Mouse (Mus musculus) CH12.LX (cell line): ENCODE results near the gene Ldha. TPM values are rescaled to one million over a fixed set of nuclear protein-coding genes. Genes with fewer than 3 reads are reported as not detected.

ENCODE experiments used
- DNase-seq: peaks from one replicate; pipeline ENCODE4 v3.0.0-alpha.2; 2013; ENCODE audit errors: extremely low read depth
- H3K27ac ChIP-seq: 2 replicates; pipeline ENCODE4 v1.5.1; 2012; ENCODE audit warnings: low read depth, mild to moderate bottlenecking, control low read depth, moderate library complexity; ENCODE audit not compliant: insufficient read depth
- H3K27me3 ChIP-seq: replicated peaks from 2 replicates; pipeline ENCODE3; 2012; ENCODE audit warnings: inconsistent platforms
- H3K36me3 ChIP-seq, 2 experiments: replicated peaks in 1 of 2; 2 replicates each; pipeline versions ENCODE3 to v1.6.1; 2012; ENCODE audit warnings: inconsistent platforms in 1 of 2, low read length in 1 of 2, mild to moderate bottlenecking in 1 of 2, mixed read lengths in 1 of 2, moderate library complexity in 1 of 2; ENCODE audit not compliant: control insufficient read depth in 1 of 2, insufficient read depth in 1 of 2
- H3K4me1 ChIP-seq, 2 experiments: 2 replicates each; pipeline ENCODE4 v1.6.1; 2012; ENCODE audit warnings: inconsistent platforms in 1 of 2, moderate library complexity in 1 of 2; ENCODE audit not compliant: insufficient read depth in 2 of 2, control insufficient read depth in 1 of 2
- H3K4me2 ChIP-seq: 2 replicates; pipeline ENCODE4 v1.6.1; 2012; ENCODE audit warnings: low read depth, mild to moderate bottlenecking, control low read depth; ENCODE audit not compliant: poor library complexity, insufficient read depth, severe bottlenecking
- H3K4me3 ChIP-seq, 3 experiments: fragments of 150-350 bp in 1 of 3; sonication (generic) in 1 of 3; replicated peaks in 1 of 3; 2 replicates each; pipeline versions ENCODE3 to v1.5.1; 2011 to 2012; ENCODE audit warnings: low read depth in 2 of 3, low read length in 2 of 3, mild to moderate bottlenecking in 2 of 3, moderate library complexity in 2 of 3, control low read depth in 1 of 3, improper control_type of control experiment in 1 of 3, inconsistent platforms in 1 of 3, mixed read lengths in 1 of 3; ENCODE audit not compliant: poor library complexity in 1 of 3
- H3K79me2 ChIP-seq: replicated peaks from 2 replicates; pipeline ENCODE4 v1.6.1; 2012; ENCODE audit warnings: mild to moderate bottlenecking, moderate library complexity; ENCODE audit not compliant: control insufficient read depth, poor library complexity, insufficient read depth, severe bottlenecking; ENCODE audit errors: extremely low read depth
- H3K9ac ChIP-seq: 2 replicates; pipeline ENCODE4 v1.6.1; 2012; ENCODE audit warnings: low read depth, mild to moderate bottlenecking, control low read depth, moderate library complexity; ENCODE audit not compliant: insufficient read depth
- H3K9me3 ChIP-seq: replicated peaks from 2 replicates; pipeline ENCODE3; 2012; ENCODE audit warnings: low read length, inconsistent platforms, mixed read lengths
- CHD1 ChIP-seq: IDR thresholded peaks from 2 replicates; pipeline ENCODE4 v1.6.1; 2012; ENCODE audit warnings: low read depth, low read length, improper control_type of control experiment, inconsistent platforms
- CTCF ChIP-seq, 2 experiments: IDR thresholded peaks in 1 of 2; conservative IDR thresholded peaks in 1 of 2; 2 replicates each; pipeline ENCODE4 v1.5.1; 2011 to 2012; ENCODE audit warnings: low read depth in 2 of 2, low read length in 2 of 2, improper control_type of control experiment in 1 of 2, inconsistent platforms in 1 of 2, mild to moderate bottlenecking in 1 of 2, moderate library complexity in 1 of 2
- E2F4 ChIP-seq: IDR thresholded peaks from 2 replicates; pipeline ENCODE4 v1.6.1; 2011; ENCODE audit warnings: low read depth, low read length, improper control_type of control experiment; ENCODE audit not compliant: insufficient replicate concordance
- HCFC1 ChIP-seq: IDR thresholded peaks from 2 replicates; pipeline ENCODE4 v1.6.1; 2012; ENCODE audit warnings: low read depth, mild to moderate bottlenecking, inconsistent platforms, low read length, improper control_type of control experiment
- IRF4 ChIP-seq: IDR thresholded peaks from 2 replicates; pipeline ENCODE4 v1.6.1; 2014; ENCODE audit warnings: low read depth, mild to moderate bottlenecking, inconsistent platforms, low read length, improper control_type of control experiment
- JUN ChIP-seq: IDR thresholded peaks from 2 replicates; pipeline ENCODE4 v1.6.1; 2011; ENCODE audit warnings: low read depth, mild to moderate bottlenecking, low read length, improper control_type of control experiment, moderate library complexity; ENCODE audit not compliant: insufficient read depth
- MAX ChIP-seq: IDR thresholded peaks from 2 replicates; pipeline ENCODE4 v1.6.1; 2011; ENCODE audit warnings: low read length, improper control_type of control experiment
- NRF1 ChIP-seq: IDR thresholded peaks from 2 replicates; pipeline ENCODE4 v1.6.1; 2014; ENCODE audit warnings: low read depth, mild to moderate bottlenecking, inconsistent platforms, low read length, improper control_type of control experiment, moderate library complexity
- POLR2AphosphoS2 ChIP-seq: IDR thresholded peaks from 2 replicates; pipeline ENCODE4 v1.6.1; 2011; ENCODE audit warnings: low read depth, low read length, improper control_type of control experiment
- SIN3A ChIP-seq: IDR thresholded peaks from 2 replicates; pipeline ENCODE4 v1.6.1; 2012; ENCODE audit warnings: low read length, improper control_type of control experiment, inconsistent platforms
- USF1 ChIP-seq: IDR thresholded peaks from 2 replicates; pipeline ENCODE4 v1.6.1; 2014; ENCODE audit warnings: low read depth, mild to moderate bottlenecking, inconsistent platforms, low read length, improper control_type of control experiment
- ZC3H11A ChIP-seq: IDR thresholded peaks from 2 replicates; pipeline ENCODE4 v1.6.1; 2012; ENCODE audit warnings: low read depth, mild to moderate bottlenecking, inconsistent platforms, low read length, improper control_type of control experiment
- ZKSCAN1 ChIP-seq: IDR thresholded peaks from 2 replicates; pipeline ENCODE4 v1.6.1; 2012; ENCODE audit warnings: low read depth, inconsistent platforms, low read length, improper control_type of control experiment, borderline replicate concordance
- dilution Hi-C: fragments of 300-500 bp; cut with MboI; formaldehyde crosslinking; loops from 2 replicates; pipeline ENCODE4 v1.14.3; 2020; ENCODE audit warnings: low sequenced_read_pairs; ENCODE audit not compliant: extremely low pct_unique_long_range_greater_than_20kb, extremely low pct_ligation_motif_present
- in situ Hi-C: fragments of 300-500 bp; cut with MboI; formaldehyde crosslinking; loops from 3 replicates; pipeline ENCODE4 v1.14.3; 2019; ENCODE audit warnings: low sequenced_read_pairs, low pct_ligation_motif_present, low pct_unique_long_range_greater_than_20kb, mixed read lengths
- polyA plus RNA-seq: library from polyadenylated mRNA; unstranded; fragments of >175 nt; gene quantifications from 2 replicates; pipeline ENCODE4 v1.2.1, GENCODE M21; 2012; ENCODE audit warnings: low read depth; ENCODE audit not compliant: insufficient read length
- total RNA-seq, 2 experiments: library from RNA; depleted of rRNA; stranded (reverse); fragments of 300-350 nt in 1 of 2; fragments of >200 nt in 1 of 2; gene quantifications; 2 replicates each; pipeline ENCODE4 v1.2.3; 2012 to 2014

Ldha gene
- total RNA-seq (2012; rRNA removed) (702 and 970 TPM in 2 replicates), total RNA-seq (2014; rRNA removed) (1,007 and 1,199 TPM in 2 replicates), polyA plus RNA-seq (1,412 and 1,555 TPM in 2 replicates)

DNA sequence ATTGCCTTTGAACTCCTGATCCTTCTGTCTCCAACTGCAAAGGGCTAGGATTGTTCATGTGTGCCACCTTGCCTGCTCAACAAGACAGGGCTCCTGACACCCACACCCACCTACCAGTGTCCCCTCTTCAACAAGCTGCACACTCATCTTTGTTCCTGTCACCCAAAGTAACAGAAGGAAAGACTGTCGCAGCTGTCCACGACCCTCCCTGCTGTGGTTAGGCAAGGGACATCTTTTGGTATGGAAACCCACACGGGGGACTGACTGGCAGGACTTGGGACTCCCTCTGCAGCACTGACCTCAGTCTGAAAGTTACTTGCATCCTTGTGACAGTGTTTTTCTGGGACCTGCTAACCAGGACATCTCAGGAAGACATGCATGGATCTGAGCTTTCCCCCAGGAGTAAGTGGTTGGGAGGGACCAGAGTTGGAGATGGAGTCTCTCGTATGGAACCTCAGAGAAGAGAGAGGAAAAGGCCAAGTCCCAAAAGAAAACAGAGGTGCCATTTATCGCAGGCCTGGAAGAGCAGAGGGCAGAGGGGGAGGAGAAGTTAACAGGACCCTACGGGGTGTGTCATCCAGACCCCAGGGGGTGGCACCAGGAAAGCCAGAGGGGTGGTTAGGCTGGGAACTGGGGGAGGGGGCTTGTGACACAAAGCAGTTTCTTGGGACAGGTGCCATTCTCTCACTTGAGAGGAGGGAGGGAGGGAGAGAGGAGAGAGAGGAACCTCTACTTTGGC, at the start of gene Ldha:
Gene Ldha, plus strand, starts transcription at position 689 of the 739 bp plus-strand sequence.
- peaks cover 0 to 4% of the 10 kb centered on the region in 2 experiments for H3K36me3 ChIP-seq
- no peak within 1 kb of the TSS for H3K9ac ChIP-seq
- DNase-seq, result no peak
- no peak for TF ChIP-seq ZKSCAN1
- TF ChIP-seq SIN3A, result no peak
- no peak for TF ChIP-seq E2F4
- no peak for TF ChIP-seq POLR2AphosphoS2
- no peak for TF ChIP-seq MAX
- TF ChIP-seq ZC3H11A, result no peak
- TF ChIP-seq IRF4, result no peak
- no peak for TF ChIP-seq JUN
- TF ChIP-seq NRF1, result no peak
- TF ChIP-seq HCFC1, result no peak
- no peak for TF ChIP-seq CTCF (conservative IDR thresholded peaks at IDR 0.05 in 1 of 2, IDR thresholded peaks at IDR 0.05 in 1 of 2; ENCODE audit: low read depth in 2 of 2, low read length in 2 of 2)
- TF ChIP-seq USF1, result no peak
- H3K79me2 ChIP-seq, result peaks cover 2% of the 10 kb centered on the region
- in situ Hi-C loops, result no loop called here
- dilution Hi-C loops, result no loop called here
- no peaks in the 10 kb centered on the region for H3K27me3 ChIP-seq
- no peaks in the 10 kb centered on the region for H3K9me3 ChIP-seq
- H3K4me1 ChIP-seq, result peaks cover 5 to 26% of the 10 kb centered on the region in 2 experiments; a peak in 3 of 4 replicates
- no peak within 1 kb of the TSS for H3K4me3 ChIP-seq
- H3K4me2 ChIP-seq, result no peak within 1 kb of the TSS
- H3K27ac ChIP-seq, result no peak within 1 kb of the TSS

DNA sequence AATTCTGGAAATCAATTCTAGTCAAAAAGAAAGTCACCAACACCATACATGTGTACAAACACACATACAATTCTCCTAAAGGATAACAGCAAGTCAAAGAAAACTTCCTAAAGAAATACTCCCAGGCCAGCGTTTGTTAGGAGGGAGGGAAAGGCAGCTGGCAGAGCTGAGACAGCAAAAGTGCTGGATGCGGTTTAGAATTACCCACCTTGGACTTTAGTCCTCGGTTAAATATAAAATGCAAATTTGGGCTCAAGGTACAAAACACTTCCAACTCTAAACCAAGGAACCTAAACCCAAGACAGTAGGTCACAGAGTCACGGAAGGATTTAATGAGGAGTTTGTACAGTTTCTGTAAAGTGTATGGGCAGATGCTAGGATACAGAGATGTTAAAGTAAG, 47.4 kb upstream of the Ldha start:
- no peak overlapping the region for H3K9ac ChIP-seq
- H3K79me2 ChIP-seq, result peaks cover 35% of the 10 kb centered on the region
- H3K36me3 ChIP-seq, result peaks cover 8 to 23% of the 10 kb centered on the region in 2 experiments
- dilution Hi-C loops, result no loop called here
- in situ Hi-C loops, result no loop called here
- DNase-seq, result no peak
- no peaks in the 10 kb centered on the region for H3K27me3 ChIP-seq
- H3K4me3 ChIP-seq, result no peak overlapping the region
- TF ChIP-seq CHD1, result no peak
- no peaks in the 10 kb centered on the region for H3K9me3 ChIP-seq
- H3K27ac ChIP-seq, result no peak overlapping the region
- no peak overlapping the region for H3K4me2 ChIP-seq
- peaks cover 0 to 22% of the 10 kb centered on the region in 2 experiments; a peak in 2 of 4 replicates for H3K4me1 ChIP-seq
